Mouse (Mus musculus) embryonic facial prominence, embryonic 15.5 days (tissue): ENCODE results near the gene Ppp5c. TPM values are rescaled to one million over a fixed set of nuclear protein-coding genes. Genes with fewer than 3 reads are reported as not detected.
A peak's percentile ranks its signal among the peaks of the same experiment; 100 is the strongest.

ENCODE experiments used
- ATAC-seq: fragments of 200-750 bp; cut with Nextera tagmentation; 2 replicates; pipeline ENCODE4 v1.8.0; 2017; ENCODE audit warnings: low read depth, moderate TSS enrichment; ENCODE audit not compliant: insufficient number of reproducible peaks, low FRiP score, low TSS enrichment
- H3K27ac ChIP-seq: fragments of 300-500 bp; sonication (generic); replicated peaks from 2 replicates; pipeline ENCODE4 v1.5.1; 2015; ENCODE audit warnings: mild to moderate bottlenecking, inconsistent platforms
- H3K27me3 ChIP-seq: fragments of 300-500 bp; sonication (generic); 2 replicates; pipeline ENCODE4 v1.6.1; 2015; ENCODE audit warnings: inconsistent platforms
- H3K36me3 ChIP-seq: fragments of 300-500 bp; sonication (generic); 2 replicates; pipeline ENCODE4 v1.6.1; 2015; ENCODE audit warnings: mild to moderate bottlenecking, inconsistent platforms
- H3K4me1 ChIP-seq: fragments of 300-500 bp; sonication (generic); 2 replicates; pipeline ENCODE4 v1.6.1; 2015; ENCODE audit warnings: inconsistent platforms
- H3K4me2 ChIP-seq: fragments of 300-500 bp; sonication (generic); replicated peaks from 2 replicates; pipeline ENCODE4 v1.6.1; 2015; ENCODE audit warnings: mild to moderate bottlenecking, inconsistent platforms
- H3K4me3 ChIP-seq: fragments of 300-500 bp; sonication (generic); replicated peaks from 2 replicates; pipeline ENCODE4 v1.5.1; 2015; ENCODE audit warnings: mild to moderate bottlenecking, inconsistent platforms
- H3K9ac ChIP-seq: fragments of 300-500 bp; sonication (generic); 2 replicates; pipeline ENCODE4 v1.6.1; 2015; ENCODE audit warnings: inconsistent platforms
- H3K9me3 ChIP-seq: fragments of 300-500 bp; sonication (generic); replicated peaks from 2 replicates; pipeline ENCODE4 v1.6.1; 2016; ENCODE audit warnings: inconsistent platforms
- WGBS: fragments of 180-500 bp; shearing (Covaris S2); methylation state at CpG from one replicate; pipeline ENCODE4 v1.1.7; 2015; 5-methylcytosine and 5-hydroxymethylcytosine counted together
- polyA plus RNA-seq: library from polyadenylated mRNA; unstranded; fragments of >200 nt; fragmentation: Nextera tagmentation; extraction: Ambion mirVana; gene quantifications from 2 replicates; pipeline ENCODE4 v1.2.1, GENCODE M21; 2015

The Ppp5c gene
- polyA plus RNA-seq, 1 experiment from 2014 or later, result 113 TPM

DNA sequence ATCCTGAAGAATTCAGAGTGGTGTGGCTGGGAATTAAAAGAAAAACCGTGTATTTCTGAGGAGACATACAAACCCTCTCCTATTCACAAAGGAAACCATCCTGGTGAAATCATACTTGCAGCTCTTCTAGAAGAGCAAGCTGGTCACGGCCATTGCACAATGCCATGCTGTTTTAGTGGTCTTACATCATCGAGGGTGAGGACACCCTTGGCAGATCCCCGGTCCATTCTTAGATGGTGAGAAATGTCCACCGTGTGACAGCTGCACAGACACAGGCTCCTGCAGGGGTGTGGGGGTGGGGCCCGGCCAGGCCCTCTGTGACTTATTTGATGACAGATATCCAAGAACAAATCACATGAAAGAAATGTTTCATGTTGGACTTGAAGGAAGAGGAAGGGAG lies 53.7 kb downstream of the Ppp5c start:
- Histone ChIP-seq H3K27me3 (no peaks in the 10 kb centered on the region), H3K27ac (no peak overlapping the region), H3K4me2 (no peak overlapping the region), H3K4me3 (no peak overlapping the region), H3K36me3 (no peaks in the 10 kb centered on the region), H3K4me1 (no peaks in the 10 kb centered on the region), H3K9ac (no peak overlapping the region), H3K9me3 (no peaks in the 10 kb centered on the region)
- peak; percentile 70; the same call in 1 of the 2 replicates for ATAC-seq
- 57% methylated on average over 6 of the region's 6 CpGs for WGBS

DNA sequence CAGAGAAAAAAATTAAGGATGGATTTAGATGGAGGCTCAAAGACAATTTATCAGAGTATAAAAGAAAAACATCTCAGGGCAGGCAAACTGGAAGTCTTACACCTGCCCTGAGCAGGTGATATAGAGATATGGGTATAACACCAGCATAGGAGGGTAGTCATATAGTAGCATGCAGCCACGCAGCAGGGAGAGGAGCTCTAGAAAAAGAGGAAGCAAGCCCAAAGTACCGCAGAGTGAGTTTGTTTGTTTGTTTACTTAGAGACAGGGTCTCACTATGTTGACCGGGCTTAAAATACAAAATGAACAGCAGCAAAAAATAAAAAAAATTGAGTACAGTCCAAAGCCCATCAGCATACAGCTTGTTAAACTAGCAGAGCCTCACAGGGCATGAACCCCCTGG lies 56.6 kb downstream of the Ppp5c start:
- WGBS, result 87% methylated on average over 3 of the region's 3 CpGs
- no peak for ATAC-seq
- no peak overlapping the region for H3K4me2 ChIP-seq
- no peaks in the 10 kb centered on the region for H3K27me3 ChIP-seq
- no peaks in the 10 kb centered on the region for H3K9me3 ChIP-seq
- H3K4me1 ChIP-seq, result no peaks in the 10 kb centered on the region
- no peak overlapping the region for H3K9ac ChIP-seq
- H3K4me3 ChIP-seq, result no peak overlapping the region
- H3K36me3 ChIP-seq, result no peaks in the 10 kb centered on the region
- no peak overlapping the region for H3K27ac ChIP-seq

DNA sequence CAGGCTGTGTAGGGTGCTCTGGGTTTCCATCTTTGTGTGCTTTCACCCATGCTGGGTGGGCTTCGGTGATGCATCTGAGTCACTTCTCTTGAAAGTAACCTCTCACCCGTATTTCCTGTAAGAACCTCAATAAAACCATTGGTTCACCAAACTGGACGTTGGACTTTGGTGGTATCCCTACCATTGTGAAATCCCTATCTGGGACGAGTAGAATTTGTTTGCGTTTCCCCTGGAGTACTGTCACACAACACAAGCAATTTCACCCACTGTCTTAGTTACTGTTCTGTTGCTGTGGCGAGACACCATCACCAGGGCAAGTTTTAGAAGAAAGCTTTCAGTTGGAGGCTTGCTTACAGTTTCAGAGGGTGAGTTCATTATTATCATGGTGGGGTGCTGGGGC lies 59.3 kb downstream of the Ppp5c start:
- Histone ChIP-seq H3K9ac (no peak overlapping the region), H3K4me2 (no peak overlapping the region), H3K27me3 (no peaks in the 10 kb centered on the region), H3K4me1 (no peaks in the 10 kb centered on the region), H3K27ac (no peak overlapping the region), H3K36me3 (no peaks in the 10 kb centered on the region), H3K9me3 (no peaks in the 10 kb centered on the region), H3K4me3 (no peak overlapping the region)
- no peak for ATAC-seq
- 83% methylated on average over 6 of the region's 6 CpGs for WGBS

DNA sequence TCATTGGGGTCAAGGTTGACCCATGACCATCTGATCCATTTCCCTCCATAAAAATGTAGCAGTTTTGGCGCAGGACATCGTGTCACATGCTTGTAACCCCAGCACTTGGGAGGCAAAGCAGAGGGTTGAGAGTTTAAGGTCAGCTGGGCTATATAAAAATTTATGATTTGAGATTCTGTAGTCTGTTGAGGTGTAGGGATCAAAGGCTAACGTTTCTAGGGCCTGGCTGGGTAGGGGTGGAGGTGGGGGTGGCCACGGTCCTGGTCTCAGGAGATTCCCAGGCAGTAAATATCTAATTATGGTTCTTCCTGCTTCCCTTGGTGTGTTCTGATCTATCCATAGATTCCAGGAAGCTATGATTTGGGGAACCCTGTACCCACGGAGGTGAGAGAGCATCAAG lies 66.0 kb downstream of the Ppp5c start:
- ATAC-seq, result no peak
- Histone ChIP-seq H3K4me2 (no peak overlapping the region), H3K27me3 (no peaks in the 10 kb centered on the region), H3K9ac (no peak overlapping the region), H3K9me3 (no peaks in the 10 kb centered on the region), H3K4me1 (0 out of 2 replicates have a peak, but pooled peaks cover 5% of the 10 kb centered on the region), H3K36me3 (no peaks in the 10 kb centered on the region), H3K27ac (no peak overlapping the region), H3K4me3 (no peak overlapping the region)
- 73% methylated on average over 5 of the region's 5 CpGs for WGBS

DNA sequence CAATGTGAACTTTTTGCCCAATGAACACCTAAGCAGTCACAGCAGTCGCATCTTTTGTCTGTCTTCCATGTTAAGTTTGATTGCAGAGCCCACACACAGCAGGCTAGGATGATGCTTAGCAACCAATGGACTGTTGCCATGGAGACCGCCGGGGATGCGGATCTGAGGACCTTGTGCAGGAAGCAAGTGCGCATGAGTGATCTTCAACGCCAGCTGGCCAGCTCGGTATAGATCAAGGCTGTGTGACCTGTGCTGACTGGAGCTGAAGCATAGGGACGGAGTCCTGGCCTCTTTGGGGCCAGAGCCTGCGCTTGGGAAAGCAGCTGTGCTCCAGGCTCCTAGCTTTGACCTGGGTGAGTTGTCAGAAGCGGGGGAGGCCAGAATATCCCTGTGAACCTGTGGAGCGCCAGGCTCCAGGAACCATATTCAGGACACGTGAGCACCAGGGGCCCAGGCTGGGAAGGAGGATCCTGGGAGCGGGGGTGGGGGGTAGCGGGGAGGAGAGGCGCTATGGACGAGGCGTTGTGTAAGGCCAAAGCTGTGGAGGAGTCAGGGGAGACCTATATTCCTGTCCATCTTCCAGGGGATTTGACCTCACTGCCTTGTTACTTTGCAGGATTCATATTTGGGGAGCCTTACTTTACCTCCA lies 68.1 kb downstream of the Ppp5c start, which contains the start of gene Pnmal1:
Pnmal1 (plus strand) TSS at position 141 of the 649 bp plus-strand sequence.
- H3K4me3 ChIP-seq, result no peak within 1 kb of the TSS
- no peaks in the 10 kb centered on the region for H3K36me3 ChIP-seq
- H3K9me3 ChIP-seq, result no peaks in the 10 kb centered on the region
- no peak within 1 kb of the TSS for H3K27ac ChIP-seq
- ATAC-seq, result 0 out of 2 replicates have a peak, but pooled peaks have one; percentile 27
- 24% methylated on average over 17 of the region's 17 CpGs for WGBS
- no peak within 1 kb of the TSS for H3K4me2 ChIP-seq
- H3K4me1 ChIP-seq, result 0 out of 2 replicates have a peak, but pooled peaks cover 5% of the 10 kb centered on the region
- H3K27me3 ChIP-seq, result no peaks in the 10 kb centered on the region
- no peak within 1 kb of the TSS for H3K9ac ChIP-seq

DNA sequence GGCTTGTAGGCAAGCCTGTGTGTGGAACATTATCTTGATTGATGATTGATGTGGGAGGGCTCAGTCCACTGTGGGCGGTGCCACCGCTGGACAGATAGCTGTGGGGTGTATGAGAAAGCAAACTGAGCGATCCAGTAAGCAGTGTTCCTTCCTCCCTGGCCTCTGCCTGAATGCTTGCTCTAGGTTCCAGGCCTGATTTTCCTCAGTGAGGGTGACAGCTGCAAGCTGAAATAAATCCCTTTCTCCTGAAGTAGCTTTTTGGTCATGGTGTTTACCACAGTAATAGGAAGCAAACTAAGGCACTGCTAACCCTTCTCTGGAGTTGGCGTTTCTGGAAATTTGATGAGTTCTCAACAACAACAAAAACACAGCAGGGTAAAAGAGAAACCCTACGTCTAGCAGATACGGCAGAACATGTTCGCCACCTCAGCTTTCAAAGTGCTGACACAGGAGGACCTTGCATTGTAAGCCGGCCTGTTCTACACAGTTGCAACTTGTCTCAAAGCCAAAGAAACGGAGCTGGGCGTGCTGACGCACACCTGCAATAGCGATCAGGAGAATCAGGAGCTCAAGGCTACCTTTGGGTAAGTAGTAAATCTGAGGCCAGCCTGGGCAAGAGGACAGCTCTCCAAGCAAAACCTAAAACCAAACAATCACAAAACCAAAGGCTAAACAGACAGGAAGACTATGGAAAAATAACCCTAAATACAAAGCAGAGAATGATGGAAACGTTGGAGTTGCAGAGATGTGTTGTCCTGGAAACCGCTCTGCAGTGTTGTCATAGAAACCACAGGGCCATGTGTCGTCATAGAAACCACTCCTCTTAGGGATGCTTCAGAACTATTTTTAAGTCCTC lies 71.1 kb downstream of the Ppp5c start:
- ATAC-seq, result no peak
- no peak overlapping the region for H3K4me2 ChIP-seq
- no peaks in the 10 kb centered on the region for H3K36me3 ChIP-seq
- no peaks in the 10 kb centered on the region for H3K9me3 ChIP-seq
- no peak overlapping the region for H3K9ac ChIP-seq
- no peak overlapping the region for H3K4me3 ChIP-seq
- no peak overlapping the region for H3K27ac ChIP-seq
- no peaks in the 10 kb centered on the region for H3K27me3 ChIP-seq
- 50% methylated on average over 15 of the region's 15 CpGs for WGBS
- H3K4me1 ChIP-seq, result 0 out of 2 replicates have a peak, but pooled peaks cover 5% of the 10 kb centered on the region

DNA sequence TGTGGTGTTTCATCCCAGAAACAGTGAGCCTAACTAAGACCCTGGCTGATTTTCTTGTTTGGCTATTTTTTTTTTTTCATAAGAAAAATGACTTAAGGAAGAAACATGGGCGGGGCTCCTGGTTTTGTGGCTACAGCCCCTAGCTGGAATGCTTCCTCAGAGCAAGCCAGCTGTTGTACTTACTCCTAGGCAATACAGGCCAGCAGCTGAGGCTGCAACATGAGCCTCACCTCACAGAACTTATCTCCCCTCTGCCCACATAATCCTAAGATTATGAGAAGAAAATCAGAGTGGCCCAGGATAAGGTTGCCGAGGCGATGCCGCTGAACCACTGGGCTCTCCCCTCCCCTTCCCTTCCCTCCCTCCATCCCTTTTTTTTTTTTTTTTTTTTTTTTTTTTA lies 72.0 kb downstream of the Ppp5c start:
- no peaks in the 10 kb centered on the region for H3K36me3 ChIP-seq
- H3K4me1 ChIP-seq, result peaks cover 9% of the 10 kb centered on the region; the same call in 1 of the 2 replicates
- no peak overlapping the region for H3K9ac ChIP-seq
- H3K9me3 ChIP-seq, result no peaks in the 10 kb centered on the region
- no peak for ATAC-seq
- no peak overlapping the region for H3K4me3 ChIP-seq
- H3K27ac ChIP-seq, result no peak overlapping the region
- H3K4me2 ChIP-seq, result no peak overlapping the region
- no peaks in the 10 kb centered on the region for H3K27me3 ChIP-seq
- 67% methylated on average over 4 of the region's 4 CpGs for WGBS

Other genes starting within 250 kb of the Ppp5c start
- gene Slc1a5, start 246.6 kb downstream of the Ppp5c start, polyA plus RNA-seq, result 34.5 and 35.5 TPM in 2 replicates
- 108 and 114 TPM in 2 replicates for gene Strn4, start 212.0 kb downstream of the Ppp5c start, polyA plus RNA-seq
- gene Fkrp, start 211.2 kb downstream of the Ppp5c start, polyA plus RNA-seq, result 27.8 and 30.3 TPM in 2 replicates
- gene Prkd2, start 185.0 kb downstream of the Ppp5c start, polyA plus RNA-seq, result 22.1 and 23.0 TPM in 2 replicates
- 5.4 and 6.3 TPM in 2 replicates for gene Dact3, start 152.6 kb downstream of the Ppp5c start, polyA plus RNA-seq
- 27.8 and 36.3 TPM in 2 replicates for gene Gng8, start 136.1 kb downstream of the Ppp5c start, polyA plus RNA-seq
- 2.5 and 3.1 TPM in 2 replicates for gene Ptgir, start 121.4 kb downstream of the Ppp5c start, polyA plus RNA-seq
- gene Calm3, start 103.8 kb downstream of the Ppp5c start, polyA plus RNA-seq, result 117 and 138 TPM in 2 replicates
- gene Pnmal2, start 83.2 kb downstream of the Ppp5c start, polyA plus RNA-seq, result 22.4 and 26.0 TPM in 2 replicates
- 1.8 and 2.9 TPM in 2 replicates for gene Pnmal1, start 68.2 kb downstream of the Ppp5c start, polyA plus RNA-seq
- gene Gm42372, start 44.8 kb downstream of the Ppp5c start, polyA plus RNA-seq, result 0.28 and 0.32 TPM in 2 replicates
- gene Ccdc8, start 35.2 kb downstream of the Ppp5c start, polyA plus RNA-seq, result 41.5 and 43.9 TPM in 2 replicates
- 27.9 and 31.2 TPM in 2 replicates for gene Hif3a, start 34.5 kb upstream of the Ppp5c start, polyA plus RNA-seq
- gene Psg16, start 46.1 kb upstream of the Ppp5c start, polyA plus RNA-seq, result 0.11 and 0.13 TPM in 2 replicates
- gene Ceacam3, start 122.4 kb upstream of the Ppp5c start, polyA plus RNA-seq, result not detected in 2 replicates
- not detected in 2 replicates for gene Psg29, start 175.6 kb upstream of the Ppp5c start, polyA plus RNA-seq